Mouse (Mus musculus) left cerebral cortex, adult 18-20 months (tissue): ENCODE data around the gene Ulk2. TPM values are rescaled to one million over a fixed set of nuclear protein-coding genes. Genes with fewer than 3 reads are reported as not detected.

Experiments
- DNase-seq, 2 experiments: peaks; one replicate each; pipeline ENCODE4 v3.0.0; 2021 to 2022; ENCODE audit warnings: low spot score in 2 of 2, mixed read lengths in 1 of 2
- total RNA-seq, 2 experiments: library from RNA; stranded (reverse); gene quantifications; 2 replicates each; pipeline ENCODE4 v1.2.3; 2021

Ulk2 gene
- total RNA-seq, 2 experiments from 2014 or later: 74.0 to 75.4 TPM

GRCm38 (mm10) chr11:61761584-61762407 is 93.1 kb downstream of the Ulk2 start, which contains the start of gene Prpsap2:
Gene Prpsap2, minus strand, starts transcription at chr11:61762088.
- DNase-seq: peak; percentile 95

- peak; percentile 28 to 34 for DNase-seq
Observed at GRCm38 (mm10) chr11:61760518-61760917, 94.4 kb downstream of the Ulk2 start.

- no peak for DNase-seq
Observed at GRCm38 (mm10) chr11:61757151-61757550, 97.7 kb downstream of the Ulk2 start.

- DNase-seq: no peak
Observed at GRCm38 (mm10) chr11:61751612-61752011, 103.3 kb downstream of the Ulk2 start.

- DNase-seq: no peak
Observed at GRCm38 (mm10) chr11:61747161-61747560, 107.7 kb downstream of the Ulk2 start.

GRCm38 (mm10) chr11:61745781-61746180 is 109.1 kb downstream of the Ulk2 start:
- no peak for DNase-seq

- no peak for DNase-seq
Observed at GRCm38 (mm10) chr11:61744460-61744859, 110.4 kb downstream of the Ulk2 start.

- DNase-seq: no peak
Observed at GRCm38 (mm10) chr11:61743768-61744167, 111.1 kb downstream of the Ulk2 start.

- no peak for DNase-seq
Observed at GRCm38 (mm10) chr11:61740500-61740899, 114.4 kb downstream of the Ulk2 start.

GRCm38 (mm10) chr11:61737290-61737689 is 117.6 kb downstream of the Ulk2 start:
- DNase-seq: no peak

GRCm38 (mm10) chr11:61732672-61733071 is 122.2 kb downstream of the Ulk2 start:
- DNase-seq: no peak

GRCm38 (mm10) chr11:61728037-61728436 is 126.8 kb downstream of the Ulk2 start:
- DNase-seq: no peak

Other genes starting within 250 kb of the Ulk2 start
- 1 to 10 TPM; 3.2 to 4.5 TPM for gene Grap, start 201.8 kb downstream of the Ulk2 start, total RNA-seq
- under 1 TPM in 1 of 2 experiments, not detected in 1; 0.12 TPM for gene Fam83g, start 171.0 kb downstream of the Ulk2 start, total RNA-seq
- gene Slc5a10, start 134.2 kb downstream of the Ulk2 start, total RNA-seq: under 1 TPM in 1 of 2 experiments, not detected in 1; 0.19 TPM
- 10 to 100 TPM; 37.8 to 40.0 TPM for gene Prpsap2, start 93.0 kb downstream of the Ulk2 start, total RNA-seq
- gene Akap10, start 75.2 kb upstream of the Ulk2 start, total RNA-seq: 10 to 100 TPM; 32.2 to 32.7 TPM
- 10 to 100 TPM; 72.9 to 77.6 TPM for gene Specc1, start 101.7 kb upstream of the Ulk2 start, total RNA-seq